Mouse (Mus musculus) small intestine, adult 2 months (tissue): Measurements from ENCODE around the gene Slc44a2.

Source experiments
- CTCF ChIP-seq: fragments of 200-500 bp; IDR thresholded peaks from 2 replicates; pipeline ENCODE4 v1.5.1; 2012; ENCODE audit warnings: low read depth, mild to moderate bottlenecking, control low read depth, inconsistent platforms, low read length, moderate library complexity, mixed read lengths; ENCODE audit not compliant: insufficient replicate concordance, insufficient read length; ENCODE audit errors: extremely low read depth
- POLR2A ChIP-seq: fragments of 200-500 bp; IDR thresholded peaks from 2 replicates; pipeline ENCODE4 v1.6.1; 2012; ENCODE audit warnings: low read depth, mild to moderate bottlenecking, control low read depth, inconsistent platforms, low read length, moderate library complexity

DNA sequence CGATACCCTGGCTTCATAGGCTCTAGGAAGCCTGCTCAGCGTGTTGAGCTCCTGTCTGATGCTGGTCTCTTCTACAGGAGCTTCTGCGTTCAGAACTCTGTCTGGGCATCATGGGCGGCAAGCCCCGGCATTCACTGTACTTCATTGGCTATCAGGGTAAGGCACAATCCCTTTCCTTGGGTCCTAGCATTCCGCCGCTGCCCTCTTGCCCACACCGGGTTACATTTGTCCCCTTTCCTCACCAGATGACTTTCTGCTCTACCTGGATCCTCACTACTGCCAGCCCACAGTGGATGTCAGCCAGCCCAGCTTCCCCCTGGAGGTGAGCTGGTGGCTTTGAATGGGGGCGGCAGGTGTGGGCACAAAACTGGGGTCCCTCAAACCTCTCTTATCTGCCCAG, 48.1 kb upstream of the Slc44a2 start:
- no peak for TF ChIP-seq CTCF
- TF ChIP-seq POLR2A: no peak
